Mouse (Mus musculus) MN1 (cell line): Measurements from ENCODE around the gene Selp.
A peak's percentile ranks its signal among the peaks of the same experiment; 100 is the strongest.

Source experiments
- DNase-seq: peaks from one replicate; pipeline ENCODE4 v3.0.0-alpha.2; 2016; ENCODE audit warnings: low spot score

Selp gene

GRCm38 (mm10) chr1:164119892-164120776, 5.1 kb downstream of the Selp start:
- DNase-seq: no peak

- DNase-seq: no peak
Observed at GRCm38 (mm10) chr1:164120777-164121158, 5.7 kb downstream of the Selp start.

- no peak for DNase-seq
Observed at GRCm38 (mm10) chr1:164123836-164124235, 8.8 kb downstream of the Selp start.

GRCm38 (mm10) chr1:164130013-164130412, 14.9 kb downstream of the Selp start:
- no peak for DNase-seq

GRCm38 (mm10) chr1:164132609-164133008, 17.5 kb downstream of the Selp start:
- DNase-seq: no peak

- no peak for DNase-seq
Observed at GRCm38 (mm10) chr1:164134101-164134500, 19.0 kb downstream of the Selp start.

GRCm38 (mm10) chr1:164135360-164135759, 20.3 kb downstream of the Selp start:
- no peak for DNase-seq

- no peak for DNase-seq
Observed at GRCm38 (mm10) chr1:164135960-164136359, 20.9 kb downstream of the Selp start.

GRCm38 (mm10) chr1:164136636-164137035, 21.6 kb downstream of the Selp start:
- DNase-seq: no peak

GRCm38 (mm10) chr1:164138365-164139130, 23.5 kb downstream of the Selp start:
- peak; percentile 82 for DNase-seq

GRCm38 (mm10) chr1:164139464-164139863, 24.4 kb downstream of the Selp start:
- no peak for DNase-seq

- no peak for DNase-seq
Observed at GRCm38 (mm10) chr1:164149083-164149482, 34.0 kb downstream of the Selp start.

- no peak for DNase-seq
Observed at GRCm38 (mm10) chr1:164151387-164152088, 36.5 kb downstream of the Selp start, which contains the start of gene F5. TSS of gene F5 (plus strand) at chr1:164151838.

GRCm38 (mm10) chr1:164152836-164153235, 37.8 kb downstream of the Selp start:
- no peak for DNase-seq

GRCm38 (mm10) chr1:164154983-164155382, 39.9 kb downstream of the Selp start:
- DNase-seq: no peak

GRCm38 (mm10) chr1:164158571-164158970, 43.5 kb downstream of the Selp start:
- DNase-seq: no peak

- DNase-seq: no peak
Observed at GRCm38 (mm10) chr1:164159781-164160180, 44.7 kb downstream of the Selp start.

- no peak for DNase-seq
Observed at GRCm38 (mm10) chr1:164162745-164163144, 47.7 kb downstream of the Selp start.

GRCm38 (mm10) chr1:164168818-164169217, 53.8 kb downstream of the Selp start:
- no peak for DNase-seq

GRCm38 (mm10) chr1:164170434-164170833, 55.4 kb downstream of the Selp start:
- DNase-seq: no peak

- no peak for DNase-seq
Observed at GRCm38 (mm10) chr1:164173145-164173544, 58.1 kb downstream of the Selp start.

- no peak for DNase-seq
Observed at GRCm38 (mm10) chr1:164176856-164177255, 61.8 kb downstream of the Selp start.
